Mouse (Mus musculus): ENCODE results near the gene Gaa.
"Not testable (repeated sequence)": the region's sequence is repeated elsewhere in the genome, so short reads cannot be mapped to it uniquely, and the experiment has no call there.

Gaa gene

GRCm38 (mm10) chr11:119256557-119256956, 11.1 kb upstream of the Gaa start:
- peak; percentile 34 to 40 for DNase-seq

GRCm38 (mm10) chr11:119258216-119258571, 9.5 kb upstream of the Gaa start:
- no peak for DNase-seq

- peak; percentile 65 to 76 for DNase-seq
Measured at GRCm38 (mm10) chr11:119258572-119259322, 8.9 kb upstream of the Gaa start.

GRCm38 (mm10) chr11:119259977-119260376, 7.7 kb upstream of the Gaa start:
- DNase-seq, result no peak

GRCm38 (mm10) chr11:119264413-119264812, 3.3 kb upstream of the Gaa start:
- DNase-seq, result no peak

GRCm38 (mm10) chr11:119265811-119266210, 1.9 kb upstream of the Gaa start:
- DNase-seq, result no peak

- DNase-seq, result peak; percentile 75 to 80
Measured at GRCm38 (mm10) chr11:119267241-119267674, 429 bp upstream of the Gaa start.

- no peak for DNase-seq
Measured at GRCm38 (mm10) chr11:119268557-119269195, 989 bp downstream of the Gaa start.

GRCm38 (mm10) chr11:119272492-119272891, 4.8 kb downstream of the Gaa start:
- not testable (repeated sequence) for DNase-seq

GRCm38 (mm10) chr11:119273186-119273930, 5.7 kb downstream of the Gaa start:
- no peak for DNase-seq

GRCm38 (mm10) chr11:119281030-119281429, 13.3 kb downstream of the Gaa start:
- DNase-seq, result no peak

GRCm38 (mm10) chr11:119285791-119286527, 18.3 kb downstream of the Gaa start:
- DNase-seq, result peak in 1 of 2 experiments; percentile 41

GRCm38 (mm10) chr11:119287207-119287992, 19.7 kb downstream of the Gaa start:
- no peak for DNase-seq

- DNase-seq, result not testable (repeated sequence)
Measured at GRCm38 (mm10) chr11:119292861-119293260, 25.2 kb downstream of the Gaa start.

GRCm38 (mm10) chr11:119297996-119298395, 30.3 kb downstream of the Gaa start:
- no peak for DNase-seq

GRCm38 (mm10) chr11:119298917-119299316, 31.2 kb downstream of the Gaa start:
- no peak for DNase-seq

GRCm38 (mm10) chr11:119299391-119300245, 31.9 kb downstream of the Gaa start, which contains the start of gene Eif4a3:
Gene Eif4a3 (minus strand): TSS chr11:119300089.
- DNase-seq, result peak; percentile 91 to 93

- DNase-seq, result no peak
Measured at GRCm38 (mm10) chr11:119300246-119300935, 32.7 kb downstream of the Gaa start.

- no peak for DNase-seq
Measured at GRCm38 (mm10) chr11:119300986-119301385, 33.3 kb downstream of the Gaa start.

Measured in kidney, adult 8-10 months (tissue).